Mouse (Mus musculus) granulocyte monocyte progenitor cell, adult 5-6 weeks (primary cell): ENCODE measurements around the gene Irf2bp2. TPM values are rescaled to one million over a fixed set of nuclear protein-coding genes. Genes with fewer than 3 reads are reported as not detected.

Experiments used
- ATAC-seq: replicated peaks from 2 replicates; pipeline ENCODE4 v1.8.0; 2016; ENCODE audit warnings: mild to moderate bottlenecking, moderate TSS enrichment, inconsistent platforms; ENCODE audit not compliant: poor library complexity, severe bottlenecking
- total RNA-seq, 2 experiments: library from RNA; stranded (forward) in 1 of 2; stranded (reverse) in 1 of 2; fragments of 200-712, 200-1000 nt in 1 of 2; fragments of >200 nt in 1 of 2; fragmentation: Nextera tagmentation in 1 of 2; gene quantifications; 2 replicates each; pipeline ENCODE4 v1.2.3; 2014 to 2017

Gene Irf2bp2
- total RNA-seq, 2 experiments from 2014 or later = 112 TPM

GRCm38 (mm10) chr8:126588636-126589506 is 4.9 kb downstream of the Irf2bp2 start:
- ATAC-seq = no peak

GRCm38 (mm10) chr8:126587836-126588503 is 5.8 kb downstream of the Irf2bp2 start:
- ATAC-seq = no peak

- ATAC-seq = no peak
Observed at GRCm38 (mm10) chr8:126586599-126587577, 6.9 kb downstream of the Irf2bp2 start.

GRCm38 (mm10) chr8:126586101-126586500 is 7.7 kb downstream of the Irf2bp2 start:
- no peak for ATAC-seq

- ATAC-seq = peak; percentile 41
Observed at GRCm38 (mm10) chr8:126585561-126586031, 8.2 kb downstream of the Irf2bp2 start.

GRCm38 (mm10) chr8:126584844-126585231 is 8.9 kb downstream of the Irf2bp2 start:
- ATAC-seq = no peak

GRCm38 (mm10) chr8:126583971-126584843 is 9.6 kb downstream of the Irf2bp2 start:
- peak; percentile 44 for ATAC-seq

- no peak for ATAC-seq
Observed at GRCm38 (mm10) chr8:126583534-126583933, 10.3 kb downstream of the Irf2bp2 start.

- ATAC-seq = no peak
Observed at GRCm38 (mm10) chr8:126583018-126583417, 10.8 kb downstream of the Irf2bp2 start.

- peak; percentile 27 for ATAC-seq
Observed at GRCm38 (mm10) chr8:126582509-126582908, 11.3 kb downstream of the Irf2bp2 start.

- ATAC-seq = no peak
Observed at GRCm38 (mm10) chr8:126581662-126582061, 12.1 kb downstream of the Irf2bp2 start.

GRCm38 (mm10) chr8:126580826-126581225 is 13.0 kb downstream of the Irf2bp2 start:
- ATAC-seq = peak; percentile 11; the same call in 1 of the 2 replicates

- ATAC-seq = no peak
Observed at GRCm38 (mm10) chr8:126580086-126580485, 13.7 kb downstream of the Irf2bp2 start.

- no peak for ATAC-seq
Observed at GRCm38 (mm10) chr8:126578641-126579040, 15.1 kb downstream of the Irf2bp2 start.

- no peak for ATAC-seq
Observed at GRCm38 (mm10) chr8:126576919-126577318, 16.9 kb downstream of the Irf2bp2 start.

- no peak for ATAC-seq
Observed at GRCm38 (mm10) chr8:126576086-126576485, 17.7 kb downstream of the Irf2bp2 start.

- no peak for ATAC-seq
Observed at GRCm38 (mm10) chr8:126574882-126575637, 18.7 kb downstream of the Irf2bp2 start.

GRCm38 (mm10) chr8:126573878-126574277 is 19.9 kb downstream of the Irf2bp2 start:
- ATAC-seq = no peak
